Mouse (Mus musculus) kidney, embryonic 14.5 days (tissue): Measurements from ENCODE around the gene 4930556J24Rik. TPM values are rescaled to one million over a fixed set of nuclear protein-coding genes. Genes with fewer than 3 reads are reported as not detected.

Source experiments
- ATAC-seq: fragments of 200-750 bp; cut with Nextera tagmentation; 2 replicates; pipeline ENCODE4 v1.8.0; 2017; ENCODE audit warnings: moderate number of reproducible peaks, mild to moderate bottlenecking, moderate TSS enrichment, moderate library complexity; ENCODE audit not compliant: low FRiP score, low TSS enrichment
- H3K27ac ChIP-seq: fragments of 300-500 bp; sonication (generic); 2 replicates; pipeline ENCODE4 v1.5.1; 2014; ENCODE audit warnings: low read depth, mild to moderate bottlenecking, low read length, moderate library complexity, mixed read lengths
- H3K27me3 ChIP-seq: fragments of 300-500 bp; sonication (generic); 2 replicates; pipeline ENCODE4 v1.6.1; 2014; ENCODE audit warnings: mild to moderate bottlenecking, low read length; ENCODE audit not compliant: control insufficient read depth, insufficient read depth
- H3K36me3 ChIP-seq: fragments of 300-500 bp; sonication (generic); 2 replicates; pipeline ENCODE4 v1.6.1; 2014; ENCODE audit warnings: low read length, mixed read lengths; ENCODE audit not compliant: control insufficient read depth, insufficient read depth
- H3K4me1 ChIP-seq: fragments of 300-500 bp; sonication (generic); 2 replicates; pipeline ENCODE4 v1.6.1; 2014; ENCODE audit warnings: low read length, mixed read lengths; ENCODE audit not compliant: control insufficient read depth, insufficient read depth
- H3K4me2 ChIP-seq: fragments of 300-500 bp; sonication (generic); replicated peaks from 2 replicates; pipeline ENCODE4 v1.6.1; 2014; ENCODE audit warnings: low read depth, mild to moderate bottlenecking, low read length
- H3K4me3 ChIP-seq: fragments of 300-500 bp; sonication (generic); 2 replicates; pipeline ENCODE4 v1.5.1; 2014; ENCODE audit warnings: mild to moderate bottlenecking, low read length
- H3K9ac ChIP-seq: fragments of 300-500 bp; sonication (generic); 2 replicates; pipeline ENCODE4 v1.6.1; 2014; ENCODE audit warnings: low read depth, mild to moderate bottlenecking, low read length, moderate library complexity
- H3K9me3 ChIP-seq: fragments of 300-500 bp; sonication (generic); 2 replicates; pipeline ENCODE4 v1.6.1; 2016; ENCODE audit warnings: low read length; ENCODE audit not compliant: control insufficient read depth
- WGBS: fragments of 180-500 bp; shearing (Covaris S2); extraction: QIAGEN DNeasy Blood & Tissue Kit; methylation state at CpG from one replicate; pipeline ENCODE4 v1.1.7; 2014; 5-methylcytosine and 5-hydroxymethylcytosine counted together
- polyA plus RNA-seq: library from polyadenylated mRNA; unstranded; fragments of >200 nt; fragmentation: Nextera tagmentation; extraction: Ambion mirVana; gene quantifications from 2 replicates; pipeline ENCODE4 v1.2.1, GENCODE M21; 2014

Gene 4930556J24Rik
- polyA plus RNA-seq, 1 experiment from 2014 or later, result 0.49 TPM

DNA sequence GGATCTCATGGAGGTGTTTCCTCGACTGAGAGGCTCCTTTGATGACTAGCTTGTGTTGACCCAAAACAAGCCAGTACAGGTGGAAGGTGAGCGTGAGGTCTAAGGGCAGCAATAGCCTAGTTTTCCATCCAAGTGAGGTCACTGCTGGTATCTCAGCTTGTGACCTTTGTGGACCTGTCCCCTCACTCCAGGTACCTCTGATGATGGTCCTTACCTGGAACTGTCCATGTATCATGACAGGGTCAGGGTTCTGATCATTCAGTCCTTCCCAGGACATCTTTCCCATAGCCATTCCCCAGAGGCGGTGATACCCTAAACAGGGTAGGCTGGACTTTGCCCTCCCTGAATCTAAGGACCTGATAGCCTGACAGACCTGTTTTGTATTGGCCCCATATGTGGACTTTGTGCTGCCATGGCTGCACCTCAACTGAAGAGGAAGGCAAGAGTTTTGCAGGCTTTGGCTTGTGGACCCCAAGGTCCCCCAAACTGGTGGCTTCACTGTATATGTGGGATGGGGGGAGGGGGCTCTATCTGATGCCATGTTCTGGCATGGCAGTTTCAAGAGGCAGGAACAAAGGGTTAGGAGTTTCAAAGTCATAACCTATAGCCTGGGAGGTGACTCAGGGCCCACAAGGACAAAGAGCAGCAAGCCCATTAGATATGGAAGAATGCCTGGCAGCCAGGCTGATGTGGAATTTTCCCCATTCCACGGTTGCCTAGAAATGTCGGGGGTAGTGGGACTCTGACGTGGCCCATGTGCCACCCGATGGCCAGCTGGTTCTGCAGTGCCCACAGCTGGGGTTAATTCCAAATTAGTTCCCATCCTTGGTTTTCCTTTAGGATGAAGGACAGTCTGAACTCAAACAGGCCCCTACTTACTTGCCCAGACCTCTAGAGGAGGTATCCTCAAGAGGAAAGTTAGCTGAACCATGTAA lies 6.0 kb upstream of the 4930556J24Rik start:
- H3K36me3 ChIP-seq, result peaks cover 26% of the 10 kb centered on the region
- H3K4me2 ChIP-seq, result no peak overlapping the region
- peaks cover 14% of the 10 kb centered on the region for H3K27me3 ChIP-seq
- H3K27ac ChIP-seq, result no peak overlapping the region
- no peak for ATAC-seq
- no peaks in the 10 kb centered on the region for H3K9me3 ChIP-seq
- H3K9ac ChIP-seq, result no peak overlapping the region
- H3K4me1 ChIP-seq, result 0 out of 2 replicates have a peak, but pooled peaks cover 3% of the 10 kb centered on the region
- no peak overlapping the region for H3K4me3 ChIP-seq
- WGBS, result 73% methylated on average over 7 of the region's 7 CpGs

DNA sequence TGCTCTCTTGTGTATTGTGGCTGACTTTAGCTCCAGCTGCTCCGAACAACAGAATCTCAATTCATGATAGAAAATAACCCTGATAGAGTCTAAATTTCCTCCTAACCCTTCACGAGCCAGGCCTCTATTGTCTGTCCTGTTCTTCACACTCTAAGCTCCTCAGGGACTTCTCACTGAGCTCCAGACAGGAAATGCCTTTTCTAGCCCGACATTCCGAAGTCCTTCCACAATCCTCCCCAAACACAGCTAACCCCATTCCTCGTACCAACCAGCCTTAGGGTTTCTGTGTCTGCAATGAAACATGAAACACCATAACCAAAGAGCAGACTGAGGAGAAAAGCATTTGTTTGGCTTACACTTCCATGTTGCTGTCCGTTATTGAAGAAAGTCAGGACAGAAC lies 5.0 kb upstream of the 4930556J24Rik start:
- no peak overlapping the region for H3K4me2 ChIP-seq
- H3K4me3 ChIP-seq, result no peak overlapping the region
- 0 out of 2 replicates have a peak, but pooled peaks cover 3% of the 10 kb centered on the region for H3K4me1 ChIP-seq
- H3K9me3 ChIP-seq, result no peaks in the 10 kb centered on the region
- H3K9ac ChIP-seq, result no peak overlapping the region
- H3K27me3 ChIP-seq, result peaks cover 14% of the 10 kb centered on the region
- WGBS, result 59% methylated on average over 6 of the region's 6 CpGs
- peaks cover 36% of the 10 kb centered on the region for H3K36me3 ChIP-seq
- ATAC-seq, result no peak
- H3K27ac ChIP-seq, result no peak overlapping the region

DNA sequence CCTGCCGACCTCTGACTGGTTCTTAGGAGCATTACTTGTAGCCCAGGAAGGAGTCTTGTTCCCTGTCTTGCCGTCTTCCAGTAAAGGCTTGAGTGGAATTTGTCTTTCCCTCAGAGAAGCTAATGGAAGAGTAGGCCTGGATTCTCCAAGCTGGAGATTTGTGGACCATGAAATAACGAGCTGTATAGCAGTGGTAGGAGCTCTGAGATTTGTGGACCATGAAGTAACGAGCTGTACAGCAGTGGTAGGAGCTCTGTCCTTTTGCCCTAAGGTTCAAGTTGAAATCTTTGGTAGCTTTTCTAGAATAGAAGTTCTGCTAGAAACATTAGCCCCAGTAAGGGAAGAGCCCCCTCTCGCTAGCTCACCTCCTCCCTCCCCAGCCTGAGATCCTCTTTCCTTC lies 1.8 kb upstream of the 4930556J24Rik start:
- Histone ChIP-seq H3K4me3 (no peak overlapping the region), H3K9ac (no peak overlapping the region), H3K27ac (no peak overlapping the region), H3K36me3 (peaks cover 67% of the 10 kb centered on the region), H3K9me3 (no peaks in the 10 kb centered on the region), H3K4me2 (no peak overlapping the region), H3K4me1 (no peaks in the 10 kb centered on the region), H3K27me3 (peaks cover 9% of the 10 kb centered on the region)
- ATAC-seq, result no peak
- WGBS, result 54% methylated on average over 5 of the region's 5 CpGs

DNA sequence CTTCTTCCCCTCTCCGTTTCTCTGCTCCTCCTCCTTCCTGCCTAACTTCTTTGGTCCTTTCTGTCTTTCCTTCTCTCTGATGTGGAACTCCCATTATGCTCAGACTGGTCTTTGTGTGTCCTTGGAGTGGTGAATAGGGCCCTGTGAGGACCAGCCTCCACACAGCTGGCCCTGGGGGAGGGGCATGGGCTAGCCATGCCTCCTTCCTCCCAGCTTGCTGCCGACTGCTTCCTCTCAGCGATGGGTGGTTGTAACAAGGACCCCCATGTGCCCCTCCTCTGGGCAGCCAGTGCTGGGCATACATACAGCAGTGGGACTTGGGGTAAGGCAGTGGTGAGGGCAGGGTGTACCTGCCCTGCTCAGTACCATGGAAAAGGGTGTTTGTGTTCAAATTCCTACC lies 2.3 kb downstream of the 4930556J24Rik start:
- no peak overlapping the region for H3K9ac ChIP-seq
- H3K4me3 ChIP-seq, result no peak overlapping the region
- H3K36me3 ChIP-seq, result peaks cover 100% of the 10 kb centered on the region
- H3K9me3 ChIP-seq, result no peaks in the 10 kb centered on the region
- no peak for ATAC-seq
- no peaks in the 10 kb centered on the region for H3K27me3 ChIP-seq
- no peak overlapping the region for H3K4me2 ChIP-seq
- no peak overlapping the region for H3K27ac ChIP-seq
- WGBS, result 86% methylated on average over 3 of the region's 3 CpGs
- H3K4me1 ChIP-seq, result no peaks in the 10 kb centered on the region

DNA sequence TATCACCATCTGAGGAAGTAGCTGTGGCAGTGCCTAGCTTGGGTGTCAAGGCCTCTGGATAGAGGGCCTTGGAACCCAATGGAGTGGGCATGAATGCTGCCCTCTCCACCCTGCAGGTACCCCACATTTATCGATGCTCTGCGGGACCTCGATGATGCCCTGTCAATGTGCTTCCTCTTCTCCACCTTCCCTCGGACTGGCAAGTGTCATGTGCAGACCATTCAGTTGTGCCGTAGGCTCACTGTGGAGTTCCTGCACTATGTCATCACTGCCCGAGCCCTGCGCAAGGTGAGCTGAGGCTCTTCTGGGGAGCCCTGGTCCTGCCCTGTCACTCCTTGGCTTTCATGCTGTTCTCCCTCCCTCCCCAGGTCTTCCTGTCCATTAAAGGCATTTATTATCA lies 3.5 kb downstream of the 4930556J24Rik start:
- WGBS, result 96% methylated on average over 7 of the region's 7 CpGs
- Histone ChIP-seq H3K4me1 (no peaks in the 10 kb centered on the region), H3K4me2 (no peak overlapping the region), H3K27ac (no peak overlapping the region), H3K27me3 (no peaks in the 10 kb centered on the region), H3K9me3 (no peaks in the 10 kb centered on the region), H3K9ac (no peak overlapping the region), H3K4me3 (no peak overlapping the region), H3K36me3 (peaks cover 97% of the 10 kb centered on the region)
- ATAC-seq, result no peak

DNA sequence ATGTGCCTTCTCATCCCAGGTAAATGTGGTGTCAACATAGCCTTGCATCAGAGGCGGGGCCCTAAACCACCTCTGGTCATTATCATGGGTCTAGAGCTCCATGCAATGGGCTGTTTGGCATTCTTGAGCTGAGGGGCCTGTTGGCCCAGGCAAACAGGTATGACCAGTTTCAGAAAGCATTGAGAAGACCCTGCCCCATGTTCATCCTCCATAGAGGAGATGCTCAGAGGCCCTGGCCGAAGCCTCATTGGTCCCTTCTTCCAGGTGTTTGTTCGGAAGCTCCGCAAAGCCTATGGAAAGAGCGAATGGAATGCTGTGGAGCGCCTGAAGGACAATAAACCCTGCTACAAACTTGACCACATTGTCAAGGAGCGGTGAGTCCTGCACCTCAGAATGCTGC lies 6.2 kb downstream of the 4930556J24Rik start:
- 95% methylated on average over 7 of the region's 7 CpGs for WGBS
- Histone ChIP-seq H3K9me3 (no peaks in the 10 kb centered on the region), H3K4me2 (no peak overlapping the region), H3K27ac (no peak overlapping the region), H3K9ac (no peak overlapping the region), H3K36me3 (peaks cover 82% of the 10 kb centered on the region), H3K4me1 (0 out of 2 replicates have a peak, but pooled peaks cover 2% of the 10 kb centered on the region), H3K4me3 (no peak overlapping the region), H3K27me3 (no peaks in the 10 kb centered on the region)
- no peak for ATAC-seq

DNA sequence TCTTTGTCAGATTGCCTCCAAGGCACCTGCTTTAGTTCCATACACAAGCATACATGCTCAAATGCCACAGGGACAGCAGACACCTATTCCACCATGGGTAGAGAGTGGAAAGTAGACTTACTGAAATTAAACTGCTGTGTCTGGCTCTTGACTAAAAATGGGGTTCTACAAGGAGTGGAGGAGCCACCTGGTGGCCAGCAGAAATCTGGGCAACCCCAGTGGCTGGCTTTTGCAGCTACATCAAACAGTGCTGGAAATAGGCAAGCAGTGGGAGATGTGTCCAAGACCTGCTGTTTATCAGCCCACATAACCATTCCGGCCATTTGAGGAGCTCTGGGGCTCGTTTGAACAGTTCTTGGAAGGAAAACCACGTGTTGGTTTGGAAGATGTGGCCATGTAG lies 6.7 kb downstream of the 4930556J24Rik start:
- Histone ChIP-seq H3K27me3 (no peaks in the 10 kb centered on the region), H3K36me3 (peaks cover 77% of the 10 kb centered on the region), H3K4me2 (no peak overlapping the region), H3K27ac (no peak overlapping the region), H3K9ac (no peak overlapping the region), H3K4me3 (no peak overlapping the region), H3K9me3 (no peaks in the 10 kb centered on the region), H3K4me1 (peaks cover 4% of the 10 kb centered on the region; the same call in 1 of the 2 replicates)
- 86% methylated on average over 3 of the region's 3 CpGs for WGBS
- ATAC-seq, result no peak

DNA sequence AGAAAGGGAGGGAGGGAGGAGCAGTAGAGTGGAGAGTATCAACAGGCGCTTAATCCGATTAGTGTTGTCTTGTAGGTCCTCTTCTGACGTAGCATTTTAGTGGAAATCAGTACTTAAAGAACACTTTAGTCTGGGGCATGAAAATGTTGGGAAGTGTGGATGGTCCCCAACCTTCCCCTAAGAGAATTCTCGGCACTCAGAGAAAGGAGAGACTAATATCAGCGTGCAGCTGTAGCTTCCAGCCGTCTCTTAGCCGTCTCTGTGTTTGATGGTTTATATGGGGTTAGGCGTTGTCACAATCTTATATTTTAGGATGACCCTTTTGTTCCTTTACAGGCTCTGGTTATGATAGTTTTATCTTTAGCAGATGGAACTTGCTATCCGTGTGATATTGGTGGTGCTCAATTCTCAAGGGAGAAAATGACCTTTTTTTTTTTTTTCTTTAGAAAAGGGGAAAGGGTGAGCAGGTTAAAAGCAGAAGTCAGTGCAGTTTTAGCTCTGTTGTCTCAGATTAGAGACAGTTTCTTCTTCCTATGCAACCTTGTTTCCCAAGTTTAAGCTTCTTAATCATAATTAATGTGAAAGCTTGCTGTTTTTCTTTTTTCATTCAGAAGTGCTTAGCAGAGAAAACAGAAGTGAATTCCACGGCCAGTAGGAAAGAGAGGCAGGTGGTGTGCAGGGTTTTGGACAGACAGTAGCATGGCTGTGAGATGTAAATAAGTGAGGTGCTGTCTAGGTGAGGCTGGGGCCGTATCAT lies 12.0 kb downstream of the 4930556J24Rik start:
- H3K36me3 ChIP-seq, result peaks cover 25% of the 10 kb centered on the region
- no peak for ATAC-seq
- H3K27me3 ChIP-seq, result no peaks in the 10 kb centered on the region
- H3K27ac ChIP-seq, result peak overlapping the region; percentile 39; the same call in 1 of the 2 replicates
- H3K4me3 ChIP-seq, result peak overlapping the region; percentile 79
- 14% methylated on average over 11 of the region's 11 CpGs for WGBS
- peak overlapping the region; percentile 80 for H3K9ac ChIP-seq
- H3K4me2 ChIP-seq, result peak overlapping the region; percentile 58
- H3K9me3 ChIP-seq, result no peaks in the 10 kb centered on the region
- H3K4me1 ChIP-seq, result peaks cover 7% of the 10 kb centered on the region; the same call in 1 of the 2 replicates
